Mouse (Mus musculus) adrenal gland, adult 2 months (tissue): ENCODE results near the gene Irgc1. TPM values are rescaled to one million over a fixed set of nuclear protein-coding genes. Genes with fewer than 3 reads are reported as not detected.
"Not testable (repeated sequence)": the region's sequence is repeated elsewhere in the genome, so short reads cannot be mapped to it uniquely, and the experiment has no call there.

Experiments
- DNase-seq: peaks from one replicate; pipeline ENCODE4 v3.0.0; 2021
- long read RNA-seq: library from polyadenylated mRNA; stranded (forward); transcript quantifications from one replicate; pipeline ENCODE4 v2.0.0, GENCODE M21; 2021
- polyA plus RNA-seq: library from polyadenylated mRNA; depleted of rRNA; stranded (reverse); fragments of >200 nt; gene quantifications from 2 replicates; pipeline ENCODE4 v1.2.3, GENCODE M21; 2012; rRNA removed
- total RNA-seq, 2 experiments: library from RNA; stranded (reverse); gene quantifications; 2 replicates each; pipeline ENCODE4 v1.2.3; 2021

Gene Irgc1
- total RNA-seq: not detected
- polyA plus RNA-seq: 0.19 TPM in 1 of 2 replicates, not detected in the other
- long read RNA-seq: 0 reads

GRCm38 (mm10) chr7:24451855-24452311, at the start of gene Irgc1:
Irgc1 (minus strand) TSS chr7:24452297.
- DNase-seq: no peak

GRCm38 (mm10) chr7:24501492-24501891, 49.4 kb upstream of the Irgc1 start:
- DNase-seq: no peak

- no peak for DNase-seq
These were observed 48.8 kb upstream of the Irgc1 start for GRCm38 (mm10) chr7:24500929-24501328.

GRCm38 (mm10) chr7:24499856-24500577, 47.9 kb upstream of the Irgc1 start:
- DNase-seq: no peak

- no peak for DNase-seq
These were observed 36.2 kb upstream of the Irgc1 start for GRCm38 (mm10) chr7:24488303-24488702.

- no peak for DNase-seq
These were observed 35.3 kb upstream of the Irgc1 start for GRCm38 (mm10) chr7:24487403-24487802.

GRCm38 (mm10) chr7:24486654-24487130, 34.6 kb upstream of the Irgc1 start:
- no peak for DNase-seq

- no peak for DNase-seq
These were observed 33.4 kb upstream of the Irgc1 start for GRCm38 (mm10) chr7:24485481-24485880.

- not testable (repeated sequence) for DNase-seq
These were observed 31.2 kb upstream of the Irgc1 start for GRCm38 (mm10) chr7:24483291-24483690.

GRCm38 (mm10) chr7:24482208-24483020, 30.3 kb upstream of the Irgc1 start:
- no peak for DNase-seq

GRCm38 (mm10) chr7:24481474-24482207, 29.5 kb upstream of the Irgc1 start, which contains the start of gene Cadm4:
Cadm4 (plus strand) TSS chr7:24482023.
- DNase-seq: peak; percentile 88

GRCm38 (mm10) chr7:24480986-24481473, 28.9 kb upstream of the Irgc1 start:
- DNase-seq: no peak

GRCm38 (mm10) chr7:24480121-24480941, 28.2 kb upstream of the Irgc1 start:
- DNase-seq: no peak

GRCm38 (mm10) chr7:24479685-24480084, 27.6 kb upstream of the Irgc1 start:
- no peak for DNase-seq

GRCm38 (mm10) chr7:24478911-24479310, 26.8 kb upstream of the Irgc1 start:
- no peak for DNase-seq

GRCm38 (mm10) chr7:24476856-24477255, 24.8 kb upstream of the Irgc1 start:
- DNase-seq: no peak

- no peak for DNase-seq
These were observed 24.2 kb upstream of the Irgc1 start for GRCm38 (mm10) chr7:24476338-24476737.

GRCm38 (mm10) chr7:24474811-24475506, 22.9 kb upstream of the Irgc1 start:
- DNase-seq: no peak

GRCm38 (mm10) chr7:24473913-24474529, 21.9 kb upstream of the Irgc1 start:
- DNase-seq: peak; percentile 62

GRCm38 (mm10) chr7:24472937-24473336, 20.8 kb upstream of the Irgc1 start:
- DNase-seq: no peak
